In the genomic region with DNA sequence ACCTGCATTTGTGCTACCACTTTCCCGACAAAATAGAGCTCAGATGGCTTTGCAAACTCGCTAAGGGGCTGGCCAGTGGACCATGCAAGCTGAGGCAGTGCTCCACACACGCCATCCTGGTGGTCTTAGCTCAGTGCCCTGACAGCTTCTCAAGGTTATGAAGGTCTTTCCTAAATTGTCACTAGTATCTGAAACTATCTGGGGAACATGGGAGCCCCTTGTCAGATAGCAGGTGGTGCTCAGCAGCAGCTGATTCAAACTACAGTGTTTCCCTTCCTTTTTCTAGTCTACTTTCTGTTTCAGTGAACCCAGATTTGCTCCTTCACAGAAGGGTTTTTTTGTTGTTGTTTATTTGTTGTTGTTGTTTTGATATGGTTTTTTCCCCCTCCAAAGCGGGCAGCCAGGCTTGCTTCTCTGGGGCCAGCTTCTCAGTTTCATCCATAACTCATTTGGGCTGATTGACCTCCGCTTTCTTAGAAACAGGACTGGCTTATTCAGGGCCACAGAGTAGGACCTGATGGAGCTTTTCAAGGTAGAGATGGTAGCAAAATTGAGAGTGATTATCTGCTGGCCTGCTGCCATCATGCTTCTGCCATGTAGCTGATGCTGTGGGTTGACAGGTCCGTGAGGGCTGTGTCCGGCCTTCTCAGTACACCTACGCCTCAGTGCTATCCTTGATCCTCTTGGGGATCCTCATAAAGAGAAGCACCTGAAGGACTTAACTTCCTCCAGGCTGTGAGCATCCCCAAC, we compare ENCODE assay signal across 9 mouse cellular contexts.
DNase-seq lines count a peak whose midpoint lies in the region; ATAC-seq and TF ChIP-seq lines count a peak whose summit lies in the region.
"Had no signal": no experiment of that assay in that cellular context is flagged by ENCODE, and none has a peak within 500 bp of the region (broad histone marks: within the 10 kb centered on the region; RNA-seq: fewer than 3 reads in every experiment).

No protein-coding gene starts in this region.

- no peaks in the 10 kb centered on the region for H3K27me3 ChIP-seq in forebrain, embryonic 13.5 days
- no peaks in the 10 kb centered on the region for H3K27me3 ChIP-seq in forebrain, embryonic 14.5 days (replicated peaks; ENCODE audit: control insufficient read depth, insufficient read depth, low read length)
- no peaks in the 10 kb centered on the region for H3K27me3 ChIP-seq in heart, postnatal 0 days (ENCODE audit: control insufficient read depth, insufficient read depth, low read length)

- 0 out of 2 replicates have a peak overlapping the region, but pooled peaks have one; percentile 61 for H3K27ac ChIP-seq in forebrain, embryonic 13.5 days
- no peak overlapping the region for H3K27ac ChIP-seq in forebrain, embryonic 14.5 days (ENCODE audit: low read depth, low read length)
- H3K27ac ChIP-seq in layer of hippocampus, adult 2 months = 0 out of 2 replicates have a peak overlapping the region, but pooled peaks have one; percentile 21
- H3K27ac ChIP-seq in heart, postnatal 0 days (ENCODE audit: low read depth) = peak overlapping the region; percentile 69; the same call in 1 of the 2 replicates
- H3K27ac ChIP-seq: limb, embryonic 13.5 days had no signal

- no peak for TF ChIP-seq CTCF in layer of hippocampus, adult 2 months (conservative IDR thresholded peaks at IDR 0.05)
- no peak for TF ChIP-seq CTCF in heart, postnatal 0 days (IDR thresholded peaks at IDR 0.05; ENCODE audit: low read depth)

- H3K36me3 ChIP-seq in forebrain, embryonic 13.5 days (ENCODE audit: poor library complexity, severe bottlenecking) = 0 out of 2 replicates have a peak, but pooled peaks cover 5% of the 10 kb centered on the region
- no peaks in the 10 kb centered on the region for H3K36me3 ChIP-seq in forebrain, embryonic 14.5 days (ENCODE audit: control insufficient read depth, insufficient read depth, low read length)
- H3K36me3 ChIP-seq in heart, postnatal 0 days (replicated peaks; ENCODE audit: control insufficient read depth, insufficient read depth, low read length) = no peaks in the 10 kb centered on the region
- H3K36me3 ChIP-seq: limb, embryonic 13.5 days had no signal

- H3K4me1 ChIP-seq in forebrain, embryonic 13.5 days = peaks cover 77% of the 10 kb centered on the region
- H3K4me1 ChIP-seq in forebrain, embryonic 14.5 days (ENCODE audit: control insufficient read depth, insufficient read depth, low read length) = peaks cover 65% of the 10 kb centered on the region
- H3K4me1 ChIP-seq in heart, postnatal 0 days (ENCODE audit: control insufficient read depth, insufficient read depth) = peaks cover 58% of the 10 kb centered on the region

- H3K4me3 ChIP-seq in forebrain, embryonic 13.5 days = no peak overlapping the region
- no peak overlapping the region for H3K4me3 ChIP-seq in forebrain, embryonic 14.5 days (ENCODE audit: low read depth, low read length)
- no peak overlapping the region for H3K4me3 ChIP-seq in layer of hippocampus, adult 2 months
- H3K4me3 ChIP-seq in heart, postnatal 0 days (ENCODE audit: low read depth, low read length) = no peak overlapping the region
- H3K4me3 ChIP-seq: limb, embryonic 13.5 days had no signal

- no peak for DNase-seq in forebrain, embryonic 14.5 days (ENCODE audit: low spot score)
- DNase-seq in layer of hippocampus, adult 2 months (ENCODE audit: low spot score in 2 of 2) = no peak
- DNase-seq in layer of hippocampus, adult 18-20 months (ENCODE audit: low spot score in 2 of 2) = no peak
- peak; percentile 39 for DNase-seq in adrenal gland, postnatal 10 days
- no peak for DNase-seq in heart, postnatal 0 days (ENCODE audit: low spot score)
- no peak for DNase-seq in frontal cortex, postnatal 25 days (ENCODE audit: low spot score in 2 of 2)
- DNase-seq: thymus, postnatal 14 days had no signal

- no peak overlapping the region for H3K4me2 ChIP-seq in forebrain, embryonic 13.5 days
- no peak overlapping the region for H3K4me2 ChIP-seq in forebrain, embryonic 14.5 days (ENCODE audit: low read length)
- H3K4me2 ChIP-seq in heart, postnatal 0 days (ENCODE audit: low read depth, low read length) = no peak overlapping the region
- H3K4me2 ChIP-seq: limb, embryonic 13.5 days had no signal

- 83% methylated on average over 8 of the region's 8 CpGs for WGBS in forebrain, embryonic 13.5 days
- 75% methylated on average over 8 of the region's 8 CpGs for WGBS in forebrain, embryonic 14.5 days
- WGBS in heart, postnatal 0 days = 68% methylated on average over 8 of the region's 8 CpGs

- no peak for ATAC-seq in forebrain, embryonic 13.5 days
- ATAC-seq in forebrain, embryonic 14.5 days = no peak
- no peak for ATAC-seq in heart, postnatal 0 days (ENCODE audit: insufficient read depth, low read depth)

- no peak overlapping the region for H3K9ac ChIP-seq in forebrain, embryonic 13.5 days
- no peak overlapping the region for H3K9ac ChIP-seq in forebrain, embryonic 14.5 days (ENCODE audit: low read length)
- no peak overlapping the region for H3K9ac ChIP-seq in heart, postnatal 0 days (replicated peaks; ENCODE audit: low read depth, low read length)
- H3K9ac ChIP-seq: limb, embryonic 13.5 days had no signal

- TF ChIP-seq EP300 in heart, postnatal 0 days (IDR thresholded peaks at IDR 0.05; ENCODE audit: low read depth) = no peak

- H3K9me3 ChIP-seq in forebrain, embryonic 13.5 days (replicated peaks) = no peaks in the 10 kb centered on the region
- no peaks in the 10 kb centered on the region for H3K9me3 ChIP-seq in forebrain, embryonic 14.5 days (replicated peaks; ENCODE audit: control insufficient read depth, low read length)
- no peaks in the 10 kb centered on the region for H3K9me3 ChIP-seq in heart, postnatal 0 days (replicated peaks; ENCODE audit: control insufficient read depth, low read length)
- H3K9me3 ChIP-seq: limb, embryonic 13.5 days had no signal
